Mouse (Mus musculus): ENCODE data around the gene F2.

F2 gene

DNA sequence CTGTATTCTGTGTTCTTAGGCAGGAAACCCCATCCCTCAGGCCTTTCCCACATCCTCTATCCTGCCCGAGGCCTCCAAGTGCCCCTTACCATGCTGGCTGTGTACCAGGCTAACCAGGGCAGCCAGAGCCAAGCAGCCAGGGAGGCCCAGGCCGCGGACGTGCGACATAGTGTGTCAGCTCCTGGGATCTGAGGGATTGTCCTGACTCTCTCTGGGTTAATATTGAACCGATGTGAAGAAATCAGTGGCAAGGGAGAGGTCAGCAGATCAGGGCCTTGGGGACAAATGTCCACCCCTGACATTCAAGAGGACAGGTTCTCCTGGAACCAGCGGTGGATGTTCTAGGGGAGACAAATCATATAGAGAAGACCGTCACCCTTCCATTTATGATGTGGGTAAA, at the start of gene F2:
TSS of gene F2 (minus strand) at position 186 of the 400 bp plus-strand sequence.
- DNase-seq (ENCODE audit: low read depth), result no peak

DNA sequence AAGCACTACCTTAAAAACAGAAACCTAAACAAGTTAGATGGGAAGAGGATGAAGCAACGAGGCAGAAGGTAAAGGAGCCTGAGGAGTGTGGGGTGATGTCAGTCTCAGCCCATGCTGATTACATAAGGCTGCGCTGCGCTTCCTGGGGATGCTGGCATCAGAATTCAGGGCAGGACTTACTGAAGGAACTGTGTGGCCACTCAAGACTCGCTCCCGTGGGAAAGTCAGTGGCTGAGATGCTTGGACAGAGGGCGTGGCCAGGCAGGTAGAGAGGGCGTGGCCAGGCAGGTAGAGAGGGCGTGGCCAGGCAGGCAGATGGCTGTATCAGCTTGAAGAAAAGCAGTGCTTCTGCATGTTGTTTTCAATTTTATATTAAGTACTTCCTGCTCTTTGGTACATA, 47.7 kb upstream of the F2 start:
- no peak for DNase-seq (ENCODE audit: low read depth)

DNA sequence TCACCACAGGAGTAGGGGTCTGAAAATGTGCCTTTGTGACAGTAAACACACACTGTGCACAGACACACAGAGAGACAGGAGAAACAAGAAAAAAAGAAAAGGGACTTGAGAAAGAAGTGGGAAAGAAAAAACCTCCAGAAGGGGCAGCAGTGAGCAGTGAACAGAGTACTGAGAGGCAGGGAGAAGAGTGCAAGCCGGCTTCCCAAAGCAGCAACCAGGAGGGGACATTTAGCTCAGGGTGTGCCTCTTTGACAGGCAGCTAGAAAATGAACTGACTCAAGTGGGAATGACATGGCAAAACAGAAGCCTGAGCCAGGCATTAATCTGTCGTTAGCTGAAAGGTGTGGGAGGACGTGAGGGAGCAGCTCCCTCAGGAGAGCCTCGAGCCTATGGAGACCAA, 46.6 kb upstream of the F2 start:
- peak; percentile 54 for DNase-seq (ENCODE audit: low read depth)

DNA sequence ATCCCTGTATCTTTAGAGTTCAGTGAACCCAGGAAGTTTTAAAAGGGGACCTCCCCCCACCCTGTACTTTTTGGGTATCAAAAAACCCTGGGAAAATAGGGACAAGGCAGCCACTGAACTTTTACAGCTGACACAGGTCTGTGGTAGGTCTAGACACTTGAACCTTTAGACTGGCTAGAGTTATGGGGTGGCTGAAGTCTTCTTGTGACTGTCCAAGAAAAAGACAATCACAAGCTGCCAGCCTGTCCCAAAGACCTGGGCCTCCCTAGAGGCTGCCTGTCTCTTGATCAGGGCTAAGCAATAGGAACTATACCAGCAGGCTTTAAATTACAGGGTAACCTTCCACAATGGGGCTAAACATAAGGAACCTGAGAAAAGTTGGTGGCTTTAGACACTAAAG, 40.7 kb upstream of the F2 start:
- DNase-seq (ENCODE audit: low read depth), result no peak

DNA sequence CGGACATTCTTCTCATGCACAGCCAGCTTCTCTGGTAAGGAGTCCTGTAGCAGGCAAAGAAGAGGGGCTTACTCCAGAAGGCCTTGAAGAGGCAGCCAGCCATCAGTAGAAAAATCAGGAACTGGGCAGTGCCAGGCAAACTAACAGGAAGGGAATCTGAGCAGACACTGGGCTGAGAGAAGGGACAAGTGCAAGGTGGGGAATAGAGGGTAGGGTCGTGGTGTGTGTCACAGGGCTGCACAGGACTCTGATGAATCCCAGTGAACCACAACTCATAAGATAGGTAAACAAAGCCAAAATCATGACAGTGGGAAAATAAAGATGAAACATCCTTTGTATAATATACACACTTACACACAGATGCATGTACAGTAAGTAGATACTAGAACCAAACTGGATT, 40.2 kb upstream of the F2 start:
- no peak for DNase-seq (ENCODE audit: low read depth)

DNA sequence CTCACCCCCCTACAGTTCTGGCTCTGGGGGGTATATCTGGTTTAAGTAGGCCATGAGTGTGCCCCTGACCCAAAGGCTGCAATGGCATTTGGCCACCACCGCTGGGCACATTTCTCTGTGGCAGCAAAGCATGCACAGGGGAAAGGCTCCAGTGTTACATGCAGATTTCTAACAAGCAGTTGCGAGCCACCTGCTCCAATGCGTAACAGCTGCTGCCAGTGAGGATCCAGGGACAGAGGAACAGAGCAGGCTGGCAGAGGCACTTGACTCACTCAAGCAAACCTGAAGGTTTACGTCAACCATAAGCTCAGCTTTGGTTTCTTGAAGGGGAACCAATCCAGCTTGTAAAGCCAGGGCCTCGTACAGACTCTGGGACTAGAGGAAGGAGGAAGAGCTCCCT, 38.7 kb upstream of the F2 start:
- no peak for DNase-seq (ENCODE audit: low read depth)

DNA sequence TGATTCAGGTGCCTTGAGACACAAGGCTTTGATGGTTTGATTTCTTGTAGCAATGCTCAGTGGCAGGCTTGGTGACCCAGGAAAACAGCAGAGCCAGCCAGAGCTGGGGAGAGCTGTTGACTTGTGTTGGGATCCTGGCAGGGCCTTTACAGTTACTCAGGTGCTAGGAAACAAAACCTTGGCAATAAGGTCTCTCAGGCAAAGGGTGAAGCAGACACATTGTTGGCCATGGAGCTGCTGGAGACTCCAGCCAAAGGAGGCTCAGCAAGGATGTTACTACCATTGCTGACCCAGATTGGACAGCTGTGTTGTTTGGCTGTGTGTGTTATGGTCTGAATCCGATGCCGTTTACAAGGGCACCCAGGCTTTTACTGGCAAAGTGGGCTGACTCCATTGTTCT, 37.4 kb upstream of the F2 start:
- no peak for DNase-seq (ENCODE audit: low read depth)

DNA sequence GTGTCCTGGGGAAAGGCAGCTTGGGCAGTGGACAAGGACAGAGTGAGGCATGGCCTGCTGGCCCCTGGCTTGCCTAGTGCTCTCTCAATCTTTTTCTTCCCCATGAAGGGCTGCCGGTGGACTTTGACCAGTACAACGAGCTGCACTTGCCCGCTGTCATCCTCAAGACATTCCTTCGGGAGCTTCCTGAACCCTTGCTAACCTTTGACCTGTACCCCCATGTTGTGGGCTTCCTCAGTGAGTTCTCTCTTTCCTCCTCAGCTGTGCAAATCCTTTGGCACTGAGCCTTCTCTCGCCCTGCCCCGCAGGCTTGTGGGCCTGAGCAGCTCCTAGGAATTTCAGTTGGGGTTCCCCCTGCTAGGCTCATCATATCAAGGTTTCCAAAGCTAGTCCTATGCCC, 33.8 kb upstream of the F2 start:
- no peak for DNase-seq (ENCODE audit: low read depth)

DNA sequence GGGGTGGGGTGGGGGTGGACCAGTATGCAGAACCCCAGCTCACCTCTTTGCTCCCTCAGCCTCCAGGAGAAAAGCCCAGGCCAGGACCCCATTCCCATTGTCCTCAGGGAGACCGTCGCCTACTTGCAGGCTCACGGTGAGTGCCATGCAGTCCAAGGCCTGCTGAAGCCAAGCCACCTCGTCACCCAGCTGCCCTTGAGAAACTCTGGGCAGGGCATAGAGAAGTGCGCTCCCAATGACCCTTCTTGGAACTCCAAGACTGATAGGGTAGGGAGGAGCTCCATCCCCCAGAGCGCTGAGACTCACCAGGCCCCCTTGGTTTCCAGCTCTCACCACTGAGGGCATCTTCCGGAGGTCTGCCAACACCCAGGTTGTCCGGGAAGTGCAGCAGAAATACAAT, 33.1 kb upstream of the F2 start:
- no peak for DNase-seq (ENCODE audit: low read depth)

DNA sequence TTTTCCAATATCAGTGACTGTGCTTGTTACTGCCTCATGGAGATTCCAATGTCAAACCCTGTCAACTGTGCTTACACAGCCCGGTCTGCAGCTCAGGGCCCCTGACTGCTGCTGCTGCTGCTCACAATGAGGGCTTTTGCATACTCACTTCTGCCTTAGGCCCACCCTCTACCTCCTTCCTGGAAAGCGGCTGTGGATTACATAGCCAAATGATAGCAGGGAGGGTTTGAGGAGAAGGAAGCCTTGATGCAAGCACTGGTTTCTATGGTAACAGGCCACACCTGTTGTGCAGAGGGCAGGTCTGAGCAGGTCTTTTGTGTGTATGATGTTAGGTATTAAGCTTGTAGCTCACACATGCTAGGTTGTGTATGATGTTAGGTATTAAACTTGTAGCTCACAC, 31.5 kb upstream of the F2 start:
- DNase-seq (ENCODE audit: low read depth), result no peak

DNA sequence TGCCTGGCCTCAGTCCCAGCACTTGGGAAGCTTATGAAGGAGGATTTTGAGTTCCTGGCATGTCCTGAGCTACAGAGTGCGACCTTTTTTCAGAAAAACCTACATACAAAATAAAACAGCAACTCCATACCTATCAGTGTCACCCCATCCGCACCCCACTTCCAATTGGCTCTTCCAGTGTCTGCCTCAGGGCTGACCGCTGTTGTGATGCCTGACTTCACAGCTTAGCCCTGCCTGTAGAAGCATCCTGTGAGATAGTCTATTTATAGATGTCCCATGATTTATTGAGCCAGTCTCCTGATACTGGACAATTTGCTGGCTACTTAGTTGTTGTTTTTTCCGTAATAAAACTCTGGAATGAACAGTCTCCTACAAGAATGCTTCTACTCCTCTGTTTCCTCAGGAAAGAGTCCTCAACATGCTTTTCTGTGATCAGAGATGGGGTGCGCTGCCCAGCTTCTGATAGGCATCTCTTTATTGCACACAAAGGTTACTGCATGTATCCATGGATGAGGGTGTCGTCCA, 30.2 kb upstream of the F2 start:
- no peak for DNase-seq (ENCODE audit: low read depth)

DNA sequence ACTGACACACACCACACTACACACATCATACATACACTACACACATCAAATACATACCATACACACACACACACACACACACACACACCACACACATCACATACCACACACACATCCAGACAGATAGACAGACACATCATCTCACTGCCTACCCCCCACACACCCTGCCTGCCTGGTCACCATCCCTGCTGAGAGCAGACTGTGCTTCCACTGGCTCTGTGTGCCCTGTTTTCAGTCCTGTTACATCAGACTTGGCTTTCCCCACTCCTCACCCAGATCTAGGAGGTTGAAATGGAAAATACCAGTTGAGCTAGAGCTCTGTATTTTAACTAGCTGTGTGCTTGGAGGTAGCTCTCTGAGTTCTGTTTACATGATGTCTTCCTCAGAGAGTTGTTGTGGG, 28.6 kb upstream of the F2 start:
- no peak for DNase-seq (ENCODE audit: low read depth)

DNA sequence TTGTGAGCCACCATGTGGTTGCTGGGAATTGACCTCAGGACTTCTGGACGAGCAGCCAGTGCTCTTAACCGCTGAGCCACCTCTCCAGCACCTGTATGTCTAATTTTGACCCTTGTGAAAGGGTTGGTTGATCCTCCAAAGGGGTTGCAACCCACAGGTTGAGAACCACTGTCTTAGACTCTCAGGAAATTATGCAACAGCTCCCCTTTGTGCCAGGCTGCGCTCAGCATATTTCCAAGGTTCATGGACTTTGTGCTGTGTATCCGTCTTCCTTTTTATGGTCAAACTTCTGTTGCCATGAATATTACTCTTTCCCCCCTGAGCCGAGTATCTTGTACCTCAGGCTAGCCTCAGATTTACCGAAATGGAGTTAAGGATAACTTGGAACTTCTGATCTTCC, 24.8 kb upstream of the F2 start:
- DNase-seq (ENCODE audit: low read depth), result no peak

DNA sequence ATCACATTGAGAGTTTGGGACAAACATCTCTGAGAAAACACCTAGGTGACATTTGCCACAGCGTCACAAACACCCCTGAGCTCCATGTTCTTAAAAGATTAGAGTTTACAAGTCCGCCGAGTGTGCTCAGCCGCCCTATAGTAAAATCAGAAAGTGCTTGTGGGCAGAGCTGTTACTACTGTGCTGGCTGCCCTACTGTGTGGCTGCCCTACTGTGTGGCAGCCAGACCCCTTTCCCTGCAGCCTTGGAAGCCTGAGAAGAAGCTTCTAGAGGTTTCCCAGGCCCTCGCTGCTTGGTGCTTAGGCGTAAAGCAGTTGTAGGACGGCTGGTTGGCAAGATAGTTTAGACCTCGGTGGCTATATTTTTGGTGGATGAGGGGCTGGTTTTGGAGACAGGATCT, 23.4 kb upstream of the F2 start:
- DNase-seq (ENCODE audit: low read depth), result no peak

DNA sequence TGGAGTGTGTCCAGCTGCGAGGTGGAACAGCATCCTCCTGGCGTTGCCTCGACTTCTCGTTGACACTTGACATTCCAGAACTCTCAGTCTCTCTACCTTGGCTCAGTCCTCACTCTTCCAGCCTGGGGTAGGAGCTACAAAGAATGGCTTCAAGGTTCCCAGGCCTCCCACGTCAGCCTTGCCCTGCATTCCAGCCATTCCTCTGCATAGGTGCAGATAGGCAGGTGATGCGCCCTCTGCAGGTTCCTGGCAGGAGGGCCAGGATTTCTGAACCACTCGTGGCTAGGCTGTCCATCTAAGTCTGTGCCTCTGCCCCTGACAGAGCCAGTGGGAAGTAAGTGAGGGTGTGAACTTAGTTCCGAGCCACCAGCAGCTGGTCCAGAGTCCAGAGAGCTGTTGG, 20.6 kb upstream of the F2 start:
- no peak for DNase-seq (ENCODE audit: low read depth)

DNA sequence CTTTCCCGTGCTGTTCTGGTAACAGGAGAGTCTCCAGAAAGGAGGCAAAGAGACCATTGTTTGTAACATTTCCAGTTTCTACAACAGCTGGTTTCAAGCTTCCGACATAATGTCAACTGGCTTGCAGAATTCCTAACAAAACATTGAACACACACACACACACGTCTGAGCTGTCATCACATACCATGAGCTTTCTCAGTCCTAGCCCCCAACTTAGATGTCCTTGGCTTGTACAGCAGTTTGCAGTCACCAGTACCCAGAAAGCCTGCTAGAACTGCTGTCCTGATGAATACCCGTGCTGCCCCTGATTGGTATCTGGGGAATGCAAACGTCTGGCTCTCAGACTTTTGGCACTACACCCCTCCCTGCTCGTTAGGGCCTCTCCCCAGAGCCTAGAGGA, 19.6 kb upstream of the F2 start:
- DNase-seq (ENCODE audit: low read depth), result no peak

DNA sequence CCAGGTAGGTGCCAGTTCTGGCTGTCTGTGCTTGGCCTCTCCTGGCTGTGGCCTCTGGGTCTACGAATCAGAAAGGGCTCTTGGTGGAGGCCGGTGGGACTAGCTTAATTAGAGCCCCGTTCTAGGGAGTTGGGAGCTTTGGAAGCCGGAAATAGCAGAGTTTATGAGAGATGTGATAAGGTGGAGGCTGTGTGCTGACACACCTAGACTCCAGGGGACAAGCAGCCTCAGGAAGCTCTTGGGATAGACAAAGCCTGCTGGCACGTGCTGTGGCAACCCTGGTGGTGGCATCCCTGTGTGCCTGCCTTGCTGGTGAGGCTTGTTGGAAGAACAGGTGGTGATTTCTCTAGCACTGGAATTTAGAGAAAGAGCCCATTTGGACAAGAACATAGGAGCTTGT, 19.2 kb upstream of the F2 start:
- no peak for DNase-seq (ENCODE audit: low read depth)

DNA sequence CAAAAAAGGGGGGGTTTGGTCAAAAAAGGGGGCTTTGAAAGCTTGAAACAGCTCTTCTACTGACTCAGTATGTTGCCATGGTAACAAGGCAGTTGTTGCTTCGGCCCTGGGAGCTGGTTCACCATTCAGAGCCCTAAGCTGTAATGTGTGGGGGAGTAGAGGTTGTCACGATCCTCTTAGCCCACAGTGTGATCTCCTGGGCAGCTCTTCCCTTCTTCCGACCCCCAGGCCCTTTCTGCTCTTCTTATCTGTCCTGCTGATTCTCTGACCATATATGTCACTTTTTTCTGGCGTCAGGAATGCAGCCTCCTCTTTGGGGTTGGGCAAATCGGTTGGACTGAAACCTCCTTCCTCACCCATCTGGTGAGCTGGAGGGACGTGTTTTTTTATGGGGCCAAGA, 16.6 kb upstream of the F2 start:
- DNase-seq (ENCODE audit: low read depth), result no peak

DNA sequence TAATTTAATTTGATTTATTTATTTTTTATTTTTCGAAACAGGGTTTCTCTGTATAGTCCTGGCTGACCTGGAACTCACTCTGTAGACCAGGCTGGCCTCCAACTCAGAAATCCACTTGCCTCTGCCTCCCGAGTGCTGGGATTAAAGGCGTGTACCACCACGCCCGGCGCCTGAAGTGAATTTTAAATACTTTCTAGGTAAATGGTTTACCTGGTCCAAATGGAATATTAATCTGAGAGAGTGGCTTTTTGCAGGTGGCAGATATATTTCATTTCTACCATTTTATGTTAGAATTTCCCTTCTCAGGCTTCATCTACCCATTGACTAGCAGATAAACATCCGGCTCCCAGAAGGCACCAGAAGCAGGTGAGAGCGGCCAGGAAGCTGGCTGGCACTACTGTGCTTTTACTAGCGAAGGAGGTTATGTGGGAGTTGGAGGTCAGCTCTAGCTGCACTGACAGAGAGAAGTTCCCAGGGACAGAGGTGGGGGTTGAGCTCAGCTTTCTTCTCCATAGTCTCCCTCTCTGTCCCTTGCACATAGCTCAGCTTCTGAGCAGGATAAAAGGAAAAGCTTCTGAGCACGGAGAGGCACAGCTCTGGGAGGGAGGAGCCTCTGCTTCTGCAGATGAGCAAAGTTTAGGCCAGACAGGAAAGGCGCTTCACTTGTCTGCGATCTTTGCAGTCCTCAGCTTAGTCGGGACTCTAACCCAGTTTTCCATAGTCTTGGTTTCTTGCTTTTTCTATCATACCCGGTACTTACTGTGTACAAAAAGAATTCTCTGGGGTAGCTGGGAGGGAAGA, 15.4 kb upstream of the F2 start:
- DNase-seq (ENCODE audit: low read depth), result peak; percentile 60

DNA sequence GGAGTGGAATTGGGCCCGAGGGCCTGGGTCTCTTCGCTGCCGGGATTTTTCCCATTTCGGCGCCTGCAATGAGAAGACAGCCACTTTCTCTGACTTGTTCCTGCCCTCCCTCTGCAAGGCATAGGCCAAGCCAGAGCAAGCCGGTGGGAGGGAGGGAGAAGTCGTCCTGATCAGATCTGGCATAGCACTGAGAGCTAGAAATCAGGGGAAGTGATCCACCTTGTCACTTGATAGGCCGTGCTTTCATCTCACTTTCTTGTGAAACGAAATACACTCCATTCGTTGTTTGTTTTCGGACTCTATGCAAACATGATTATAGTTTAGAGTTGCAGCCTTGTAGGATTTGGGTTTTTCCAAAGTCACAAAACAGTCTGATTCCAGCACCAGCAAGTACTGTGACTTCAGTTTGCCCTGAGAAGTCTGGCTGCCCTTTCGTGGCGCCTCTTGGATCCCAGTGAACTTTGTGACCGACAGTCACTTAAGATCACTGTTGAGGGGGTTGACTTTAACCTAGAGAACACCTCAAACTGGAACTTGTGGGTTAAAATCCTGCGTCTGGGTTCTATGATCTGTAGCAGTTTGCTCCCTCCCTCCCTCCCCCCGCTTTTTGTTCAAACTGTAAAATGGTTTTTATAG, 14.3 kb upstream of the F2 start:
- DNase-seq (ENCODE audit: low read depth), result no peak

DNA sequence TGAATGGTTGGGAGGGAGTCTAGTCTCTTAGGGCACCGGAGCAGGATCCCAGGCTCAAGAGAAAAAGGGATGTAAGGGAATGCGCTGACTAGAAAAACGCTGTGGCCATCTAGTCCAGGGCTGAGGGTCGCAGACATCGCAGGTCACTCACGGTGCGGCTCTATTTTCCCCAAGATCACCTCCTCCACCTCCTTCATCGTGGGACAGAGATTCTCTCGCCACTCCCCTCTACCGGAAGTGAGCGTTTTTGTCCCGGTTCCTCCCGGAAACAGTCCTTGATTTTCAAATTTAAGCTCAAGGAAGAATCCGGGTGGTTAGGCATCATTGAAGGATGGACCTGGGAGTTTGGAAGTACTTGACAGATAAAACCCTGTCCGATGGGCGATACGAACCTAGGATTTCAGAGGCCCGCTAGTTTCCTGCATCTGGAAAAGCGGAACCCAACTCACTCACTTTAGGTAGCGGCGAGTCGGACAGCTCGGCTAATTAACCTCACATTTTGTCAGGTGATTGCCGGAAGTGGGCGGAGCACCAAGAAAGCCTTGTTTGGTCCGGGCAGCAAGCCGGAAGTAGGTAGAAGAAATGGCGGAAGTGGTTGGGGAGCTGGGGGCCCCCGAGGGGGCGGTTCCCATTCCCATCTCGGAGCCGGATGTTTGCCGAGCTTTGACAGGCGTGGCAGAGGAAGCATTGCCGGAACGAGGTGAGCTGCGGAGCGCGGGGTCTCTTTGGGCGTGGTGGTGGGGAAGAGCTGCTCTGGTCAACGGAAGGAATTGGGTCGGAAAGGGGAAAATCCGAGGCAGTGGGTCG, 13.5 kb upstream of the F2 start, which contains the start of the genes Zfp408 and Arhgap1:
TSS of gene Zfp408 (minus strand) at position 239 of the 807 bp plus-strand sequence.
TSS of gene Arhgap1 (plus strand) at position 308 of the 807 bp plus-strand sequence.
- DNase-seq (ENCODE audit: low read depth), result peak; percentile 98

DNA sequence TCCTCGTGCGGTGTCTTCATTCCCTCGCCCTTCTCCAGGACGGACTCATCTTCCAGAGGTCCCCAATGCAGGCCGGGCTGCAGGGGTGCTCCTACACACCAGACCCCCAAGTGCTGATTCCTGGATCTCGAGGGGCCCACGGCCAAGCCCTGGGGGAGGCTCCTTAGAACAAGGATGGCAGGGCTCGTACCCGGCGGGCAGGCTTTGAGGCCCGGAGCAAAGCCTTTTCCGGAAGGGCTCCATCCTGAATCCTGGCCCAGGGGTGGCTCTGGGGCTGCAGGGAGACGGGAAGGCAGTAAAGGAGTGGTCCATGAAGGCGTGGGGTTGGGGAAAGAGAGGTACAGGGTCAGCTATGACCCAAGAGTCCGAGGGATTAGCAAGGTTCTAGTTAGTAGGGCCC, 12.9 kb upstream of the F2 start:
- no peak for DNase-seq (ENCODE audit: low read depth)

DNA sequence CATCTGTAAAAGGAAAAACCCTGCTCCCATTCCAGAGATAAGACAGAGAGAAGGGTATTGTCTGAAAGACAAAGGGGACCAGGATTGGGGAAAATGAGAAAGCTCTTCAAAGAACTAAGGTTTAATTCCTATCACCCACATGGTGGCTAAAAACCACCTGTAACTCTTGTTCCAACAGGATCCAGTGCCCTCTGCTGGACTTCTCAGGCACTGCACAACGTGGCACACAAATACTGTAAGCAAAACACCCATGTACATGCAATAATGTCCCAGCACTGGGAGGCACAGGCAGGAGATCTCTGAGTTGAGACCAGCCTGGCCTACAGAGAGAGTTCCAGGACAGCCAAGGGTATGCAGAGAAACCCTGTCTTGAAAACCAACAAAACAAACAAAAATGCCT, 10.5 kb upstream of the F2 start:
- peak; percentile 85 for DNase-seq (ENCODE audit: low read depth)
